Mouse (Mus musculus) R1 (cell line): ENCODE measurements around the gene Arhgap19.

ENCODE experiments used
- DNase-seq: peaks from one replicate; pipeline ENCODE4 v3.0.0-alpha.2; 2018; ENCODE audit warnings: low read depth, low spot score

The Arhgap19 gene

GRCm38 (mm10) chr19:41800451-41800850, 1.4 kb downstream of the Arhgap19 start:
- DNase-seq = no peak

GRCm38 (mm10) chr19:41797536-41797935, 4.3 kb downstream of the Arhgap19 start:
- no peak for DNase-seq

- DNase-seq = no peak
Observed at GRCm38 (mm10) chr19:41796789-41797327, 5.0 kb downstream of the Arhgap19 start.

GRCm38 (mm10) chr19:41796148-41796760, 5.6 kb downstream of the Arhgap19 start:
- no peak for DNase-seq

GRCm38 (mm10) chr19:41794901-41795300, 6.9 kb downstream of the Arhgap19 start:
- no peak for DNase-seq

- DNase-seq = no peak
Observed at GRCm38 (mm10) chr19:41794017-41794416, 7.8 kb downstream of the Arhgap19 start.

- DNase-seq = no peak
Observed at GRCm38 (mm10) chr19:41792934-41793486, 8.8 kb downstream of the Arhgap19 start.

GRCm38 (mm10) chr19:41791384-41791783, 10.5 kb downstream of the Arhgap19 start:
- DNase-seq = peak; percentile 44

GRCm38 (mm10) chr19:41789110-41789961, 12.5 kb downstream of the Arhgap19 start:
- no peak for DNase-seq

- no peak for DNase-seq
Observed at GRCm38 (mm10) chr19:41786896-41787295, 15.0 kb downstream of the Arhgap19 start.

- DNase-seq = no peak
Observed at GRCm38 (mm10) chr19:41777514-41777913, 24.3 kb downstream of the Arhgap19 start.

- DNase-seq = no peak
Observed at GRCm38 (mm10) chr19:41768711-41769110, 33.1 kb downstream of the Arhgap19 start.

GRCm38 (mm10) chr19:41766628-41767027, 35.2 kb downstream of the Arhgap19 start:
- peak; percentile 74 for DNase-seq

GRCm38 (mm10) chr19:41763870-41764660, 37.8 kb downstream of the Arhgap19 start:
- peak; percentile 82 for DNase-seq

GRCm38 (mm10) chr19:41761529-41761928, 40.3 kb downstream of the Arhgap19 start:
- DNase-seq = peak; percentile 74

- DNase-seq = no peak
Observed at GRCm38 (mm10) chr19:41759765-41760164, 42.1 kb downstream of the Arhgap19 start.

- DNase-seq = no peak
Observed at GRCm38 (mm10) chr19:41759270-41759669, 42.6 kb downstream of the Arhgap19 start.

- DNase-seq = no peak
Observed at GRCm38 (mm10) chr19:41754760-41755159, 47.1 kb downstream of the Arhgap19 start.

- DNase-seq = no peak
Observed at GRCm38 (mm10) chr19:41751906-41752305, 49.9 kb downstream of the Arhgap19 start.

GRCm38 (mm10) chr19:41747436-41747835, 54.4 kb downstream of the Arhgap19 start:
- no peak for DNase-seq

GRCm38 (mm10) chr19:41745941-41746557, 55.8 kb downstream of the Arhgap19 start:
- DNase-seq = no peak
